Mouse (Mus musculus) cerebellum, postnatal 36 days (tissue): Measurements from ENCODE around the gene Coro1c.

Experiments
- DNase-seq, 2 experiments: peaks; one replicate each; pipeline ENCODE4 v3.0.0; 2021 to 2022; ENCODE audit warnings: mixed read lengths in 2 of 2

The Coro1c gene

GRCm38 (mm10) chr5:113921310-113922166, 13.0 kb upstream of the Coro1c start:
- peak; percentile 73 to 78 for DNase-seq

DNA sequence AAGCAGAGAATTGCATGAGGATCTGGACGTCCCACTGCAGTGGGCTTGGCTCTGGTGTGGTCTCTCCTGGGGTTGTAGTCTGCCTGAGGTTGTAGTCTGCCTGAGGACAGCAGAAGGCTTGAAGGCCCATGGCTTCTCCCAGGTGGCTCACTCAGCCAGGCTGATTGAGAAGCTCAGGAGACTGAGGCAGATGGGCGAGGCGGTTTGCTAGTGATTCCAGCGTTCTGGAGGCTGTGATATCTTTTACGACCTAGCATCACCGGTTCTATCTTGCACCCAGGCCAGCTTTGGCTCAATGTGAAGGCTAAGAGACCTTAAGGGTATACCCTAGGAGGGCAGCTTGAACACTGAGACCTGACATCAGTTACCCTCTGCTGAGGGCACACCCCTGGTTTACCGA, 10.5 kb upstream of the Coro1c start:
- DNase-seq, result no peak

GRCm38 (mm10) chr5:113918654-113919053, 10.1 kb upstream of the Coro1c start:
- no peak for DNase-seq

DNA sequence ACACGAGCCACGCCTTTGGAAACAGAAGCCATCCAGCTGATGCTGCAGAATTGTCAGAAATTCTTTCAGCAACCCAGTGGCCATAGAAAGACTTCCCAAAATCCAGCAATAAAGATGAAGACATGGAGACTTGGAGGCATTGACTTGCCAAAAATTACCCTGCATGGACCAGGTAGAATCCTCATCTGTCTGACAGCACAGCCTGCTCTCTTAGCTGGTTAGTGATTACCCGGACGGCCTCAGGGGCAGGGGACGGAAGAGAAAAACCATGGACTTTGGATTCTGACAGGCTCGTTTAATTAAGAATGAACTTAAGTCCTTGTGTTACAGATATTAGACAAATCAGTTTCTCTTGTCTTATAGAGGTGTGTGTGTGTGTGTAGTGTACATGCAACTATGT, 2.1 kb upstream of the Coro1c start:
- DNase-seq, result no peak

- no peak for DNase-seq
These were observed 1.6 kb upstream of the Coro1c start for GRCm38 (mm10) chr5:113910065-113910701.

DNA sequence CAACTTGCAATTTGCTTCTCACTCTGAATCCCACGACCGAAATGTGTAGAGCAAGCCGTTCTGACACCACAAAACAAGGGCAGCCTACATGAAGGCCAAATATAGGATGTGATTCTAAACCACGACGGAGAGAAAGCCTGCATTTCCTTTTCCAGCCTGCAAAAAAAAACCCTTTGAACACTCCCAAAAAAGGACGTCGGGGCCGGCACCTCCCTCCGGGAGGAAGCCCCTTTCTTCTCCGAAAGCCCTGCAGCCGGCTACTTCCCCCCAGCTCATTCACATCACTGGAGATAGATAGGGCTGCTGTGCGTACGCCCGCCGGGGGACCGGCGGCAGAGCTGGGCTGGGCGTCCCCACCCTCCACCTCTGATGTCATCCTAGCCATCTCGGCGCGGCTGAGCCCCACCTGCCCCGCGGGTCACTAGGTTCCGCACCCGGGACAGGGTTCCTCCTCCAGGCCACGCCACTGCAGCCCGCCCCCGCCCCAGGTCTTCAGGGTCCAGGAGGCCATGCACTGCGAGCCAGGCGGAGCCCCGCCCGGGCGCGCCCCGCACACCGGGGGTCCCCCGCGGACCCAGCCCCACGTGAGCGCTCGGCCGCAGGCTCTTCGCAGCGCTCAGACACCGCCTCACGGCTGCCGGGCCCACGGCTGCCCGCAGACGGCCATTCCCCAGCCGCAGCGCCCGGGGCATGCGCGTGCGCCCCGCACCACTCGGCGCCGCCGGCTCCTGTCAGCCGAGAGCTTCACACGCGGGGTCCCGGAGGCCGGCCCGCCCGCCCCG, 581 bp downstream of the Coro1c start:
- peak; percentile 61 to 66 for DNase-seq

GRCm38 (mm10) chr5:113906958-113907735, 1.4 kb downstream of the Coro1c start:
- no peak for DNase-seq

DNA sequence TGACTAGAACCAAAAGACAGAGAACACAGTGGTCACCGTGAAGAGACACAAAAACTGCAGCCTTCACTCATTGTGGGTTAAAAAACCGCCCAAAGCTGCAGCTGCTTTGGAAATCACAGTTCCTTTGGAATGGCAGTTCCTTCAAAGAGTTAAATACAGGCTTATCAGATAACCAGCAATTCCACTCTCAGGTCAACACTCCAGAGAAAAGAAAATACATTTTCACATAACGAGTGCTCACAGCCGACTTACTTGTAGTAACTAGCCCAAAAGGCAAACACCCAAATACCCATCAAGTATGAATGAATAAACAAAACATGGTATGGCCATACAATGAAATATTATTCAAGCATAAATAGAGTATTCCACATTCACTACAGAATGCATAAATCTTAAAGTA, 3.6 kb downstream of the Coro1c start:
- DNase-seq, result no peak

DNA sequence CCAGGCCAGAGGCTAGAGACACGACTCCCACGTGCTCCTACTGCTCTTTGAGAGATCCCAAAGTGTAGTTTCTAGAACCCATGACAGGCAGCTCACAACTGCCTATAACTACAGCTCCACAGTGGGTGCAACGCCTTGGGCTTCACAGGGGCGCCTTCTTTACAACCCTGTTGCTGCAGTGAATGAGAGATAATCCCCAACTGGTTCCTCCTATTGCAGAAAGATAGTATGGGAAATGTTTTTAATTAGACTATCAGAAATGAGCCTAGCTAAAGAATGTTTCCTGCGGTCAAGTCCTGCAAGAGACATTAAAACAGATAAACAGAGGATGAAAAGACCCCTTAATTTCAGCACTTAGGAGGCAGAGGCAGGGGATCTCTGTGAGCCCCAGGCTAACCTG, 5.6 kb downstream of the Coro1c start:
- no peak for DNase-seq

- DNase-seq, result no peak
These were observed 6.5 kb downstream of the Coro1c start for GRCm38 (mm10) chr5:113902017-113902416.

DNA sequence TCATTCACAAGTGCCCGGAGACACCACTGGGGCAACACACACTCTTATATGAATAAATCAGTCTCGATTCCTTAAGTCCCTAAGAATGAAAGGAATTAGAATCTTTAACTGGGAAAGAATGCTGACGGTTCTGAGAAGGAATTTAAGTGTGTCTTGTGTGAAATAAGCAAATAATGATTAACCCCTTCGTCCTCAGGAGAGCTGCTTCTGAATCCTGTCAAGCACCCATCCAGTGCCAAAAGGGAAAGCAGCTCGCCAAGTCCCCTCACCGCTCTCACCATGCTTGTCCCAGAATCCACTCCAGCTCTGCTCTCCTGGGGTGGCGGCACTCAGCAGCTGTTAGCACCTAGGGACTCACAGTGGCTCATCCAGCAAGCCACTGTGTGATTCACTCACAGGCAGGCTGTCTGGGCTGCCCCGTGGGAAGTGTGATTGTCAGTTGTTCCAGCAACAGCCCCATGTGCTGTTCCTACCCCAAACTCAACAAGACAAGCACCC, 7.4 kb downstream of the Coro1c start:
- no peak for DNase-seq

DNA sequence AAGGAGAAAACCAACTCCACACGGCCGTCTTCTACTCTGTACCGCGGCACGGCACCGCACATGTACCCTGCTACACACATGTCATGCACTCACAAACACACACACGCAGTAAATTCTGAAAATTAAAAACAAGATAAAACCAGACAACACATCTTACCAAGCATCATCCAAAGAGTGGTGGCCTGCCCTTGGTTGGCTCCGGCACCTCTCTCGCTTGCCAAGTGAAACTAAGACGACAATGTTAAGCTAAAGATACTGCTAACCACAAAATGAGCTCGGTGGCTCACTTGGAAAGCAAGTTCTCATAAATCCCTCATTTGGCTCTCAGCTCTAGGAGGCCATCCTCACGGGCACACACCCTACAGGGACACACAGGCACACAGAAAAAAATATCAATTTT, 9.0 kb downstream of the Coro1c start:
- DNase-seq, result no peak

DNA sequence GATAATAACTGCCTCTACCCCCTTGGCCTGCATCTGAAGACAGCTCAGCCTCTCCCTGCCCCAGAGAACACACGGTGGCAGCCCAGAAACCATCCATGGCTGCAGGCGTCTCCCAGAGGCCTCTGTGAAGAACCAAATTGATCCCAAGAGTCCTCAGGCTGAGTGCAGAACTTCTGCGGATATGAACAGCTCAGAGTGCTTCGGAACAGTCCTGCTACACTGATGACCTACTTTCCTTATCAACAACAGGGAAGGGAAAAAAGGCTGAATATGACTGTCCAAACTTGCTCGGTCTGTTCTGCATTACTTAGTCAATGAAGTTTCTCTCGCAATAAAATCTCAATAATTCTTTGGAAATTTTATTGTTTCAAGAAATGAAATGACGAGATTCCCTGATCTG, 16.6 kb downstream of the Coro1c start:
- DNase-seq, result no peak

- no peak for DNase-seq
These were observed 17.7 kb downstream of the Coro1c start for GRCm38 (mm10) chr5:113890874-113891273.

DNA sequence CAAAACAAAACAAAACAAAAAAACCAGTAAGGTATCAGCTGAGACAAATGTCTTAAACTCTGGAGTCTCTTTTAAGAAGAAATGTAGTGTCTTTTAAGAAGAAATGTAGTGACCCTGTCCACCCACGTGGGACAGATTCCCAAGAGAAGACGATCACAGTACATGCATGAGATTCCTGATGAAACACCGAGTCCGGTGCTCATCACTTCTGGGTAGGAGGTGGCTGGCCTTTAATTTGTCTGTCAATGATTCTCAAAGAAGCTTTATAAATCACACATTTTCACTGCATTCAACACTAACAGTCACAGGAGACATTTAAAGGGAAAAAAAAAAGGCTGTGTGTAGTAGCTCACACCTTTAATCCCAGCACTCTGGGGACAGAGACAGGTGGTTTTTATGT, 18.6 kb downstream of the Coro1c start:
- no peak for DNase-seq

- no peak for DNase-seq
These were observed 19.2 kb downstream of the Coro1c start for GRCm38 (mm10) chr5:113889181-113889906.

- DNase-seq, result no peak
These were observed 20.3 kb downstream of the Coro1c start for GRCm38 (mm10) chr5:113888186-113888795.

DNA sequence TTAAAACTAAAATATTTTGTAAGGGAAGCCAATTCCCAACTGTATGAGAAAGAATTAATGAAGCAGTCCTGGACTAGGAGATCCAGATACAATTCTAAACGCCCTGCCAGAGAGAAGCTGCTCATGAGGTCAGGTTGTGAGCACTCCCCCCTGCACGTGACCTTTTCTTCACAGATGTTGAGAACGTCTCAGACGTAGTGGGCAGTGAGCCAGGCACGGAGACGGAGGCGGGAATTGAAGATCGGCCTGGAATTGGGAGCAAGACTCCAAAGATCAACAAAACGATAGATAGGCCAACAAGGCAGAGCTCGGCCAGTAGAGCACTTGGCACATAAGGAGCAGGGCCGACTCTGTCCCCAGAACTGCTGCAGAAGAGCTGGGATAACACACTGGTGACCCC, 21.4 kb downstream of the Coro1c start:
- no peak for DNase-seq

DNA sequence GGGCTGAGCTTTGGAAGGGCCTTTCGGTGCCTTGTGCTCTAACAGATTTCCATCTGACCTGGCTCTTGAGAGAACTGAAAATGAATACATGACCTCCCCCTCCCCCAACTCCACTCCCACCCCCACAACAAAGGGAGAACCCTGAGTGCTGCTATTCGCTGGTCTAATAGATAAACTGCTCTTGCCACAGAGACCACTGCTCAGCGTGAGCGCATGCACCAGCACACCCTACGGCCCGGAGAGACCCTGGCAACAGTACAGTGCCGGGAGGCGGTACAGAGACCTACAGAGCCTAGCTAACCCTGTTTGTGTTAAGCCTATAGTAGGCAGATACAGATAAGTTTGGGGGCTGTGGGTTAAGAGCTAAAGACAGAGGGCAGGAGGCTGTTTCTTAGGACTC, 22.9 kb downstream of the Coro1c start:
- DNase-seq, result no peak

DNA sequence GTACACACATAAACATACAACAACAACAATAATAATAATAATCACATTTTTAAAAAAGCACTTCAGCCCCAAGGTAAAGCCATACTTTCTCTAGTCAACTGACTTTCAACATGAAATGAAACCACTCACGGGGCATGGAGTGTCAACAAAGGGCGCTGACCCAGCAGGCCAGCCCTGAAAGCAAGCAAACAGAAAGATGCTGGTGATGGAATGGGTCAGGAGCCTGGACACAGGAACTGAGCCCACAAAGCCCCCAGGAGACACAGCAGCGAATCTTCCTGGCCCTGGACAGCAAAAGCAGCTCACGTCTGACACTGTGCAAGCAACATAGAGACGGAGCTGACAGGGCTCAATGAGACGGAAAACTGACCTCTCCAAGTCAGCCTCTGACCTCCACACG, 23.8 kb downstream of the Coro1c start:
- no peak for DNase-seq

GRCm38 (mm10) chr5:113883384-113883771, 25.2 kb downstream of the Coro1c start:
- DNase-seq, result no peak
